Mouse (Mus musculus) brain, embryonic 18.5 days (tissue): ENCODE data around the gene Uvrag.

Source experiments
- DNase-seq: peaks from one replicate; pipeline ENCODE4 v3.0.0-alpha.2; 2012; ENCODE audit warnings: low read depth, low spot score

Uvrag gene

DNA sequence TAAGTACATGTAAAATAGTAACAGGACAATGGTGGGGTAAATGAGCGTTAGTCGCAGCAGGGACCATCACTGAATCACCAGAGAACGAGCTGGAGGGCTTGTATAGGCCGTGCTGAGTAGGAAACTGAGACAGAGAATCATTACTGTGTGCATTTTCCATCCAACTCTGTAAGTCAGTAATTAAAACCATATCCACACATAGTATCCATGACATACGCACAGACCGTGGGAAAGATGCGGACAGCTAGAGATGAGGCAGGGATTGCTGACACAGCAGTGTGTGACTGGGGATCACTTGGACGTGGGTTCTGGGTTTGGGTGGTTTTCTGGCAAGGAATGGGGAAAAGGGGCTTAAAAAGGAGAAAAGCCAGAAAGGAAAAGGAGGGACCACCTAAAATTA, 81.0 kb downstream of the Uvrag start:
- no peak for DNase-seq

- no peak for DNase-seq
These were observed 83.8 kb downstream of the Uvrag start for GRCm38 (mm10) chr7:99057053-99057630.

DNA sequence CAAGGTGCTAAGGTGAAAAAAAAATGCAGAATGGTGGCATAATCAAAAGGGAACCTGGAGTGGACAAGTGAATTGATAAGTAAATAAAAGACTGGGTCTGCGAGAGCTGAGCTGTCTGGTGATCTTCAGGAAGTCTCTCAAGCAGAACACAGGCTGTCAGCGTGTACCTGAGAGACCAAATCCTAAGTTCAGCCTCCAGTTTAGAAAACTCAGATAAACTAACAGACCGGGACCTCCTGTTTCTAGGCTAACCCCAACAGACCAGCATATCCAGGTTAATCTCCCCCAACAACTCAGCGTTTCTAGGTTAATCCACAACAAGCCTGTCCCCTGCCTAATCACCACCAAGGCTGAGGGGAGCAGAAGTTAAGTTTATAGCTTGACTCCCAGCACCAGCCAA, 87.3 kb downstream of the Uvrag start:
- DNase-seq = no peak

- no peak for DNase-seq
These were observed 88.3 kb downstream of the Uvrag start for GRCm38 (mm10) chr7:99052471-99053241.

DNA sequence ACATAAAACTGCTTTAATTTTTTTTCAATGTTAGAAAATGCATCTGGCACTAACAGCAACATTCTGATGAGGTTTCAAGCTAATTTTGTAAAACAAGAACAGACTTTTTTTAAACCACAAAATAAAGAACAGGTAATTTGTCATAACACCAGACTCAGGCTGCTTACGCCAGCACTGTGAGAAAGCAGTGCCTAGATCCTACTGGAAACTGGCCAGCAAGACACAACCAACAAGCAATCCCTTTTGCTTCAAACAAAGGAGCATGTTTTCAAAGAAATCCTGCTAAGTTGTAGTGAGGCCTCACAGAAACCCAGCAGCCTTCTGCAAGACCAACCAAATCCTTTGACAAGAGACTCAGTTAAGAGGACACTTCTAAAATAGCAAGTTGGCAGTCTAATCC, 90.1 kb downstream of the Uvrag start:
- peak; percentile 28 for DNase-seq

- DNase-seq = no peak
These were observed 91.0 kb downstream of the Uvrag start for GRCm38 (mm10) chr7:99049897-99050296.

GRCm38 (mm10) chr7:99046545-99047206, 94.3 kb downstream of the Uvrag start:
- peak; percentile 55 for DNase-seq

DNA sequence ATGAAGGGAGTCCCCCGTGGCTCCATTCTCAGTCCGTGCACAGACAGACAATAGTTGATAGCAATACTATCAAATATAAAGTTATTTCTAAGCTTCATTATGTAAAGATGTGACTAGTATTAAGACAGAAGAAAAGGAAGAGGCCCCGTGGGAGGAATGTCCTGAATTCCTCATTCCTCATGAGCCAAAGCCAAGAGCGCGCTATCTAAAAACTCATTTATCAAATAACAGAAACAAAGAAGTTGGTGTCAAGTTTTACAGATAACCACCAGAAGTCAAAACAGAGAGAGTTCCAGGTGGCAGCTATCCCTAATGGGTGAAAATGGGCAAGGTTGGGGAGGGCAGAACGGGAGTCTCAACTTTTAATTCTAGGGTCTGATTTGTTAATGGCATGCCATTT, 95.4 kb downstream of the Uvrag start:
- DNase-seq = no peak

- no peak for DNase-seq
These were observed 97.0 kb downstream of the Uvrag start for GRCm38 (mm10) chr7:99043923-99044322.

DNA sequence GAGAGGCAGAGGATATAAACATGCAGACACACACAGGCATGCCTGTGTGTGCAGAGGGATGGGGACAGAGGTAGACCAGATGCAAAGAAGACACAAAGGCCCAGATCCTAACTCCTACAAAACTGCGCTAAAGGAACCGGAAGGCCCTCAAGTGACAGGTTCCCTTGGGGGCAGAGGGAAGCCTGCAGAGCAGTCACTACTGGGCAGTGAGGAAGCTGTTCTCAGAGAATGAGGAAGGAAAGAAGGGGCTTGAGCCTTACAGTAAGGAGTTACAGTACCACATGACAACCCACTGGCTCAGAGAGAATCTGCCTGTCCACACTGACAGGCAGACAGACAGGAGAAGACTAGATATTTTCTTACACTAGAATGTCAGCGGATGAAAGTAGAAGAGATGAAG, 97.6 kb downstream of the Uvrag start:
- no peak for DNase-seq

GRCm38 (mm10) chr7:99041818-99042217, 99.1 kb downstream of the Uvrag start:
- DNase-seq = no peak

DNA sequence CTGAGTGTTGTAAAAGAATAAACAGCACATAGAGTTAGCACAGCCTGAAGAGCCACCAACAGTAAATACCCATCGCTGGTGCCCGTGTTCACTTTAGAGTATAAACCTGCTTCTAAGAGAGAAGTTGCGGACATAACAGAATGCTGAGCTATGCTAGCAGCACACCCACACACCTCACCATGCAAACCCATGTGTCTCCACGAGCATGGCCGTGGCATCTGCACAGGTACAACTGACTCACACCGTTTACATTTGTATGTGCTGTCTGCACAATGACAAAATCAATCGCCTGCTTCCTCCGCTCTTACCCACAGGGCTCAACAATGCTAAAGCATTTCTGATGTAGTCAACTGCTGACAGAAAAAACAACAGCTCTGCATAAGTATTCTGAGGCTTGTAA, 101.0 kb downstream of the Uvrag start:
- no peak for DNase-seq

DNA sequence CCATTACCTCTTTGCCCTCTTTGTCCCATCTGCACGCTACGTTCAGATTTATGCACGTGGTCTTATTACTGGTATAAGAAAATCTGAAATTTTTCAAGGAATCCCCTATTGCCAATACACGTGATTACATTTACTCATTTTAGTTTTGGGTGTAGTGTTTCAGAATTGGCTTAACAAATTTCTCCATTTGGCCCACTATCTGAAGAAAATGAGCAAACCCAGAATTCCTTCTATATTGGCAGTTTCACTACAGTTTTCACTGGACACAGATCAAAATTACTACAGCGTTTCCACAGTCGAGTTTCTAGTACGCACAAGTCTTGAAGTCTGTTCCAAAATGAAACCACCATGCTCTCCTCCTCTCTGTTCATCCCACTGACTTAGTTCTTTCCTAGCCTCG, 104.7 kb downstream of the Uvrag start:
- no peak for DNase-seq

DNA sequence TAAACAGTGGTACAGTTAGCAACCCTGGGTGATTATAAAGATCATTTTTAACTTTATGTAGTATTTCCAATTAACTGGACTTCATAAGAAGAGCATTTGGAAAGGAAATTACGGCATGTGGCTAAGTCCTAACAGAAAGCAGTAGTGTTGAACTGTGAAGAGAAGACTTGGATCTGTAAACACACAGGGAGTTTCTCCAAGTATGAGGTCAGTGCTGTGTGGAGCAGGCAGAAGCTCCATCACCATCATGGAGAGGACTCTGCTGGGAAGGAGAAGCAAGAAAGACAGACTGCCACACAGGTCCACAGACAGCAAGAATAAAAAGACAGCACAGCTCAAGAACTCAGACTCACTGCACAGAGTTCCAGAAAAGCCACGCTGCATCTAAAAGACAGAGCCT, 106.0 kb downstream of the Uvrag start:
- no peak for DNase-seq

- no peak for DNase-seq
These were observed 107.1 kb downstream of the Uvrag start for GRCm38 (mm10) chr7:99033838-99034237.

- DNase-seq = no peak
These were observed 107.6 kb downstream of the Uvrag start for GRCm38 (mm10) chr7:99033314-99033713.

DNA sequence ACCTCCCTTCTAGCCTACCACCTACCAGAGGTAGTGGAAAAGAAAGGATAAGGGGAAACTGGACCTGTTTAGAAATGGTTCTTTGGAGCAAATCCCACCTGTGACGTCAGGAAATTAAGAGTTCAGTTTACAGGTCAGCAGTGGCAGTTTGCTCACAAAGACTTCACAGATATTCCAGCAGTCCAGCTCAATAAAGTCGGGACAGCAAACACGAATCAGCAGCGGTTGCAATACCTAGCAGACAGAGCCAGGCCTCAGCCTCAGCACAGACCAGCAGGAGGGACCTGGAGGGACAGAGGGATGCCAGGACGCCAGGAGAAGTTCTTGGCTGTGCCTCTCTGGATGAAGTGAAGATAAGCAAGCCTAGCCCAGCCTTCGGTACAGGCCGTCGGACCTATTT, 108.9 kb downstream of the Uvrag start:
- DNase-seq = no peak

GRCm38 (mm10) chr7:99028108-99028507, 112.8 kb downstream of the Uvrag start:
- DNase-seq = no peak

GRCm38 (mm10) chr7:99027185-99027584, 113.8 kb downstream of the Uvrag start:
- no peak for DNase-seq

DNA sequence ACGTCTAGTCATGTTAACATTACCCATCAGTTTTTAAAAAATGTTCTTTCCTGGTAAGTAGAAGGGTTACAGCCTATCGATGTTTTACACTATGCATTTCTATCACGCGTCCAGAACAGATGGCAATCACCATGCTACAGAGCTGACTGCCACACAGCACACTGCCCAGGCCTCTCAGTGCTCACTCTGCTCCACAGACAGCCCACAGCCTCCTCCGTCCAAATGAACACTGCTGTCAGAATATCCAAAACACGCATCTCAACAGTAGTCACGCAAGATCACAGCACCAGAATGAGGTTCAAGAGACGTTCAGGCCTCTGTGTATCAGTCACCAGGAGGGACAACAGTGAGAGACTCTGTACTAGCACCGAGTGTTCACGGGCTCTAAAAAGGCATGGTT, 115.0 kb downstream of the Uvrag start:
- DNase-seq = no peak

DNA sequence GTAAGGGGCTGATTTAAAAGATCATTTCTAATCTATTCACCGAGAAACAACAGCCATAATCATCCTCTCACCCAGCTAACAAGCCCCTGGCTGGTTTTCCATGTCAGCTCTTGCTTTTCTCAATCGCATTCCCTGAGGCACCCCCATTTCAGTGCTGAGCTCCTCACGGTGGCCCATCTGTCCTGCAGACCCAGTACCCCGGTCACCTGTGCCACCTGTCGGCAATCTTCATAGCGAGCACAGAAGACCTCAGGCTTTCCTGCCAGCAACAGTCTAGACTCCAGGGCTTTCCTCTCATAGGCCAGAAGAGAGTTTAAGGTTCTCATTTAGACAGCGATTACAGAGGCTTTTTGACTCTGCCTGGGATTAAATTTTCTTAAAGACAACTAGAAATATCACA, 115.7 kb downstream of the Uvrag start:
- no peak for DNase-seq

GRCm38 (mm10) chr7:99024791-99025190, 116.2 kb downstream of the Uvrag start:
- DNase-seq = no peak

DNA sequence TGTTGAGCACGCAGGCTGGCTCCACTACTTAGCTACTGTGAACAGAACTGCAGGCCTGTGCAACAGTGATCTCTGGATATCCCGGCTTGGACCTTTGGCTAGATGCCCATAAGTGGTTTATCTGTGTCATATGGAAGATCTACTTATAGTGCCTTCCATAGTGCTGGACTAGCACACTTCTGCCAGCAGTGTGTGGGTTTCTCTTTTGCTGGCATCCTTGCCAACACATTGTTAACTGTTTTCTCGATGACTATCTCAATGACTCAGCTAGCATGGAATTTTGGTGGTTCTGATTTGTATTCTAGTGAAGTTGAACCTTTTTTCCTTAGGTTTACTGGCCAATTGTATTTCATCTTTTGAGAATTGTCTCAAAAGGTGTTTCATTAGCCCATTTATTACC, 117.0 kb downstream of the Uvrag start:
- DNase-seq = no peak
